Mouse (Mus musculus) induced T-regulatory cell, adult 2 months (primary cell): ENCODE results near the gene Srd5a1.
"Not testable (repeated sequence)": the region's sequence is repeated elsewhere in the genome, so short reads cannot be mapped to it uniquely, and the experiment has no call there.

Experiments
- DNase-seq: peaks from one replicate; pipeline ENCODE4 v3.0.0-alpha.2; 2012; ENCODE audit warnings: low read depth

Srd5a1 gene

DNA sequence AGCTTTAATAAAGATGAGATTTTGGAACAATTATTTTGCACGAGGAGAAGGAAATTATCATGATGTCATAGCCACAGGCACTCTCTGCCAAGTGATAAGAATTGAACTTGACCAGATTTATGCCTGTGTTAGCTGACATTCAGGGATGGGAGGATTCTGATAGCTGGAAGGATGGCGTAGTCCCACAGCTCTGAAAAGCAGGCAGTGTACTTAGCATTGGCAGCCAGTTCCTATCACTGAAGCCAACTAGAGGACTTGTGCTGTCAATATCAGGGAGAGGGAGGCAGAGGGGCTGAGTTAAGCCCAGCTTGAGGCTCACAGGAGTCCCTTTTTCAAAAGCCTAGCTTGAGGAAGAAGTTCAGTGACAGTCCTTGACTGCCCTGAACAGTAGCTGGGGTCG is 13.3 kb upstream of the Srd5a1 start:
- no peak for DNase-seq

DNA sequence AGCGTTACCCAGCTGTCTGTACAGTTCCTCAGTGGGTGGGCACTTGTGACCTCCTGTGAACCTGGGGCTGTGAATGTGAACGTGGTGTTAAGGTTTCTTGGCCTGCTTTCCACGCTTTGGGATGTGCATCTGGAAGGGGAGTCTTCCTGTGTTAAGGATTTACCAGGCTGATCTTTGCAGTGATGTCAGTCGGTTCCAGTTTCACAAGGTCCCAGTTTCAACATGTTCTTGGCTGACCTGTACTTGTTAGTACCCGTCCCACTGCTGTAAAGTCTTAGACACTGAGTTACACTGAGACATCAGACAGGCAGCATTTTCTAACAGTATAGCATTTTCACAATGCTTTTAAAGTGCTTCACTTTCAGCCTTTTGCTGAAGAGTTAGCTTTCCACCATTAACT is 12.6 kb upstream of the Srd5a1 start:
- DNase-seq: no peak

DNA sequence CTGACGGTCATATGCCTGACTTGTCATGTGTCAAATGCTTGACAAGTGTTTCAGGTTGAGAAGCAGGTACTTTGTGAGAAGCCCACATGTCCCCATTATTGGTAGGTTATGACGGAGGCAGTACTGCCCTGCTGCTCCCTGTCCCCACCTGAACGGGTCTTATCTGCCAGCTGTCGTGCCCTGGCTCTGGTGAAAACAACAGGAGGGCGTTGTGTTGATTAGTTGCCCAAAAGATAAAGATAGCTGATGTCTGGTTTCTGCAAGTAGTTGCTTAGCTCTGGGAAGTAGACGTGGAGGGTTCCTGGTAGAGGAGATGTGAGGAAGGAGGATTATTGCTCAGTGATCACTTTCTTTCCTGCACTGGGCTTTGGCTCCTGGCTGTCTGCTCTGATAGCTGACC is 5.5 kb upstream of the Srd5a1 start:
- no peak for DNase-seq

DNA sequence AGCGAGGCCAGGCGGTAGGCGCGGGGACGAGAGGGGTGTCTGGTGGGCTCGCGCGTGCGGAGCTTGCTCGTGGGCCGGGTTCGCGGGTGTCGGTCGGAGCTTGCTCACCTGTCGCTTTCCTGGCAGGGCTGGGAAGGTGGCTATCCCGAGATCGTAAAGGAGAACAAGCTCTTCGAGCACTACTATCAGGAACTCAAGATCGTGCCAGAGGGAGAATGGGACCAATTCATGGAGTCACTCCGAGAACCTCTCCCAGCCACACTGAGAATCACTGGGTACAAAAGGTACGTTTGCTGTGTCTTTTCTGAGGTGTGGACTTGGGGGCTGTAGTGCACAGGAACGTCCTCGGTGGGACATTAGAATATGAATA is 918 bp upstream of the Srd5a1 start:
- no peak for DNase-seq

DNA sequence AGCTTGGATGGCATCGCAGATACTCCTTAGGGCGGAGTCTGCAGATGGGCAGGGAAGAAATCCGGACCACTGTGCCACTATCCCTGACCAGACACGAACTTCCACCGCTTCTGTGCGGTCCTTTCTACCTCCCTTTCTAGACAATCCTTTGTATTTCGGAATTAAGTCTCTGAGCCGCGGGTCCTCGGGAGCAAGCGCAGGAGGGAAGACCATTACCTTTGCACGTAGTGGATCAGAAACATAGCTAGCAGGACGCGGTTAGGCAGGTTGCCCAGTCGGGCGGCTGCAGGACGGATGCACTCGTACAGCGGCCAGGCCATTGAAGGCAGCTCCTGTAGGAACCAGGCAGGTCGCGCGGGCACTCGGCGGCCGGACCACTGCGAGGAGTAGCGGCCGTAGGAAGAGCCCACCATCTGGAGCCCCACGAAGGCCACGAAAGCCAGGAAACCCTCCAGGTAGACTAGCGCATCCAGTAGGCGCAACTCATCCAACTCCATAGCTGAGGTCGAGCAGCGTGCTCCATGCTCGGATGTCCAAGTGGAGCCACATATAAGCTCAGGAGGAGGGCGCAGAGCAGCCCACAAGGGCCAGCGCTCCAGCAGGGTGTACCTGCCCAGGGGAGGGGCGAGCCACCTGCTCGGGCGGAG is 368 bp downstream of the Srd5a1 start:
- no peak for DNase-seq

DNA sequence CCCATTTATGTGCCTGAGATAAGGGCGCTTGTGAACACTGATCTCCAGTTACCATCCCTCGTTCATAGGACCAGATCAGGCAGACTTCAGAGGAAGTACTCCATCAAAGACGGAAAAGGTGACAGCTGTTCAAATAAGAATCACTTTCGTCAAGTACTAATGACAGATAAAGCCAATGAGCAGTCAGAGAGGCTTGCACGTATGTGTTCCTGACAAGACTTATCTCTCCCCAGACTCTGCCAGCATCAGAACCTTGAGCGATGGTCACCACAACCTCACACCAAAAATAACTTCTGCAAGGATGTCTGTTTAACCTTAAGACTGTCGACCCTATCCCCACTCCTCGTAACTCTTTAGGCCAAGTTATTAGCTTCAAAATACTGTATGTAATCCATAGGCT is 2.5 kb downstream of the Srd5a1 start:
- DNase-seq: no peak

DNA sequence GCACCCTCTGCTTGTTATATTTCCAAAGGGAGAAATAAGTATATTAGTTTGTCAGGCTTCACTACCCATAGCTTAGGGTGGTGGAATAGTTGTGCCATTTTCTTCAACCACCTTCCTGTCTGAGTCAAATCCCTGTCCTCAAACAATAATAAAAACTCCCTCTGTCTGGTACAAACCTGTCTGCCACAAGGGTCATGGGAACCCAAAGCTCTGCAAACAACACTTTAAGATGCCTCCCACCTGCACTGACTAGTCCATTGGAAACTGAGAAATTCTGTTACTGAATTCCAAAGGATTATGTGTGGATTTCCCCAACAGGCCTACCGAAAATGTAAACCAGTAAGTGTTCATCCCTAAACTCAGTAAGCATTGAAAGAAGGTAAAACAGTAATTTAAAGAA is 6.6 kb downstream of the Srd5a1 start:
- DNase-seq: no peak

DNA sequence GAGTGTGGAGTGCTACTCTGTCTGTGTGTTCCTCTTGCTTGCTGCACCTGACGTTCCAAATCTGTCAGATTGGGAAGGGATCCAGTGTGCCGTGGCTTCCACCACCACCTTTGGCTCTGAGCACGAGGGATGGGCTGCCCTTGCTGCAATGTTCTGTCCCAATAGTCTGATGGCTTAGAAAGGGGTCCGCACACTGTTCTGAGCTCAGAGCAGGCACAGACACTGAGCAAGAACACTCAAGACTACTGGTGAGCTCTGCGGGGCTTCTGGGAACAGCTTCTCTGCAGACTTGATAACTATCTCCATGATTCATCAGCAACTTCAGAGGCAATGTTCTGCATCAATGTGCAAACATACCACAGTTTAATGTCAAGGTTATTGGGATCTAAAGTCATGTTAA is 9.9 kb downstream of the Srd5a1 start:
- no peak for DNase-seq

DNA sequence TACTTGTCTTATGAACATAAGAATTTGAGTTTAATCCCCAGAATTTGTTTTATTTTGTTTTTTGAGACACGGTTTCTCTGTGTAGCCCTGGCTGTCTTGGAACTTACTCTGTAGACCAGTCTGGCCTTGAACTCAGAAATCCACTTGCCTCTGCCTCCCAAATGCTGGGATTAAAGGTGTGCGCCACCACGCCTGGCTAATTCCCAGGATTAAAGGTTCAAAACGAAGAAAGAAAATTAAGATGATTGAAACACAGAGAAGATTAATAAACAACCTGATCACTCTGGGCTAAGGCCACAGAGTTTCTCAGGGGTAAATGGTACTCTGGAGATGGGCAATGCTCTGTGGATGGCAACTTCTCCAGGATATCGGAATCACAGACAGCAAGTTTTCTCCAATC is 10.4 kb downstream of the Srd5a1 start:
- DNase-seq: not testable (repeated sequence)

DNA sequence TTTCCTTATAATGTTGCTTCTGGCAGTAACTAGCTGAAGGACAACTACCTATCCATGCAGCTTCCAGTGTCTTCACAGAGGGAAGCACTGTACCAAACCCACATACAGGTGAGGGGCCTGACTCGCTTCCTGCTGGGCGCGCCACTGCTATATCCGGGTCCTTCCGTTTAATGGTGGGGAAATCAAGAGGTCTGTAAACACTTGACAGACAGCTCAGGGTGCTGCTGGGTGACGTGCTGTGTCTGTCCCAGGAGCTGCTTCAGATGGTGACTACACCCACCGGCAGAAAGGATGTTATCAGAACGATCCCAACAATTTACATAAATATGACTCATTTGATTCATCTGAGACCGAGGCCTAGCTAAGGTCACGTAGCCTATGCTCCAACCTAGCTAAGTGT is 12.4 kb downstream of the Srd5a1 start:
- DNase-seq: no peak

DNA sequence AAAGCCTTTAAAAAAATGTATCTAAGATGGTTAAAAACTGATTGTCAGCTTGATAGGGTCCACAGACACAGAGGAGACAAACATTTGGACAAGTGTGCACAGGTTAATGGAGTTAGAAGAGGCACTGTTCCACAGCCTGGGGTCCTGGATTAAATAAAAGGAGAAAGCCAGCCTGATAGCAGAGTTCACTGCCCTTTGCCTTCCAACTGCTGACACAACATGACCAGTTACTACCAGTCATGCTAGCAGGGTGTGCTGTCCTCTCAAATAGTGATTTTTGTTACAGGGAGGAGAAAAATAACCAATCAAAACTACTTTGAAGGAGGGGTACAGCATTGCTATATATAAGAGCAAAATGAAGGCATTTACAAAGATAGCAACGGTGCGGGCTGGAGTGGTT is 14.7 kb downstream of the Srd5a1 start:
- DNase-seq: no peak

DNA sequence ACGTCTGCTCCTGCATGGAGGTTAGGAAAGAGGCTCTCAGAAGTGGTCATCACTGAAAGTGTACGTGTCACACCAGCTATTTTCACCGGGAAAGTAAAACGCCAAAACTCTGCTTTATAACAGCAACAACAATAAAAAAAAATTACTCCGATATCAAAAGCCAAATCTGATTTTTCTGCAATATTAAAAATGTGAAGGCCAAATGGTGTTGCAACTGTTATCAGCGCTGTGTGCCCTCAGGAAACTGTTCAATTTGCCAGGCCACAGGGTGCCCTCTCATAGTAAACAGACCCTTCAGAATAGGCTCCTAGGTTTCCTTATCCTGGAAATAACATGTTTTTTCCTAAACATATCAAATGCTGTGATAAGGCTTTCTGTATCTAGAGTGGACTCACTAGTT is 15.3 kb downstream of the Srd5a1 start:
- DNase-seq: no peak

DNA sequence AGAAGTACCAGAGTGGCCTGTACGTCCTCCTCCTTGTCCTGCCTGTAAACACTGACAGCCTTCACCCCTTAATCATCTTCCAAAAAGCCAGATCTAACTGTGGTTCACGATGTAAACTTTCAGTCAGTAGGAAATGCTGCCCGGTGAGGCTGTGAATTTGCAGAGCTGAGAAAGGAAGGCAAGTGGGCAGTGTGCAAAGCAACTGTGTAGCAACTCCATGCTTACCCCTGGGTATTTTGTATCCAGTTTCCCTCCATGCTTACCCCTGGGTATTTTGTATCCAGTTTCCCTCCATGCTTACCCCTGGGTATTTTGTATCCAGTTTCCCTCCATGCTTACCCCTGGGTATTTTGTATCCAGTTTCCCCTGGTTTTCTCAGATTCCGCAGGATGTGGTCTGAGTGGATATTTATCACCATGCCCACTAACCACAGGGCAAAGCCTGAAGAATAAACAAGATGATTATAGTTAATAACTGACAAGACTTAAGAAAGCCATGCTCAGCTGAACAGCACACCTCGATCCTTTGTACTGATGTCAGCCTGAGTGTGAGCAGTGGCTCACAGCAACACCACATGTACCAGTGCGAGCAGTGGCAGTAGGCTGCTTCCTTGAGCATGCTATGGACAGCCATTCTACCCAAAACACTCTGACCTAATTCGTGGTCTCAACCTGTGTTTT is 16.5 kb downstream of the Srd5a1 start:
- no peak for DNase-seq

DNA sequence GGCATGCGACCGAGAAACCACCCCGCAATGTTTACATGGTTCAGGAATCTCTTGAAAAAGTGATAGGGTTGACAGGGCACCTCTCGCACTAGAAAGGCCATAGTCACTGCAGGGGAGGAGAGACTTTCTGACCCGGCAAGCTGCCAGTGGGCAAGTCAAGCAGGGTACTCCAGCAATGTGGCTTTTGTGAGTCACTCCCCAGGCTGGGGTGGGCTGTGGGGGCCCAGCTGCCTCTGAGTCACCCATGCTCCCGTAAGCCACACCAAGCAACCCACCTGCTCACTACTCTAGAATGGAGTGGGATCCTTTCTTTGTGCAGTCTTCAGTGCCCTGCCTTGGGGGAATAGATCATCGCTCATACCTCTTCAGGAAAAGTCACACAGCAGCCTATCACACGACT is 17.8 kb downstream of the Srd5a1 start:
- DNase-seq: no peak

DNA sequence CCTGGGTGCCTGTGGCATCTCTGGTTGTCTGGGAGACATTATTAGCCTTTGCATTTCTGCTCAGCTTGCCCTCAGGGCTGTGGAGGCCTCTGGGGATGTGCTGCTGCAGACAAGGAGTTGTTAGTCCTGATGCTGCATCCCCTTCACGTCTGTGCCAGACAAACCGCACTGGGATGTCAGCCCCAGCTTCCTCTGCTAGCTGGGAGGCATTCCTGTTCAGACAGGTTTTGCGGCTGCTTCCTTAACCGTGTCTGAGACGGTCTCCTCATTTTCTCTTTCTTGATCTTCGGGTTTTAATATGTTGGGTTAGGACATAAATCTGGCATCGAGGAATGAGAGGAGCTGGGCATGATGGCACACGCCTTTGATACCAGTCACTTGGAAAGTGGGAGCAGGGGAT is 19.0 kb downstream of the Srd5a1 start:
- DNase-seq: no peak

DNA sequence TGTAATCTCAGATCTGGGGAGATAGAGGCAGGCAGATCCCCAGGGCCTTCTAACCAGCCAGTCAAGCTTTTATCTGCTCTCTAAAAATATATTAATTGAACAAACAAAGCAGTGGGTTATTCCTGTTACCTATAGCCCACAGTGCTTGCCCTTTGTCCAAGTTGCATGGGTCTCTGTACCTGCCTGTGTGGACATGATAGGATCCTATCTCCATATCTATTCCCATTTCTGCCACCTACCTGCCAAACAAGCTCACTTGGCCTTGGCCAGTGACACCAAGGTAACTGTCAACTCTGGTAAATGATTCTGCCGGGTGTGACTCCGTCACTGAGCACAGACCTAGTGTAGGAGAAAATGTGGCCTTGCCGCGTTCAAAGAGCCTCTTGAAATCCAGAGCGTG is 19.9 kb downstream of the Srd5a1 start:
- DNase-seq: no peak

DNA sequence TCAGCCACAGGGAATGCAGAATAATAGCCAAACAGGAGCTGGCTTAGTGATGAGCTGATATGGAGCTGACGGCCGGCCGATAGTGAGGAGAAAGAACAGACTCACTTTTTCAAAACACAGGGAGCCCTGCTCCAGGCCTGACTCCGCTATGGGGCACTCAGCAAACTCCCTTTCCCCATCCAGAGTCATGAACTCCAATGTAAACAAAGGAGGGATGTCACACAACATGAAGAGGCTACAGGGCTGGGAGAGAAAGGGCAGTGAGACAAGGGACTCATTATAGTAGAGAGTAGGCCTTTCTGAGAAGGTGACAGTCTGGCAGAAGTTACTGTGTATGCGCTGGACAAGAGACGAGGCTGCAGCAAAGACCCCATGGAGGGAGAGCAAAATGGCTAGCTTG is 23.0 kb downstream of the Srd5a1 start:
- DNase-seq: no peak

DNA sequence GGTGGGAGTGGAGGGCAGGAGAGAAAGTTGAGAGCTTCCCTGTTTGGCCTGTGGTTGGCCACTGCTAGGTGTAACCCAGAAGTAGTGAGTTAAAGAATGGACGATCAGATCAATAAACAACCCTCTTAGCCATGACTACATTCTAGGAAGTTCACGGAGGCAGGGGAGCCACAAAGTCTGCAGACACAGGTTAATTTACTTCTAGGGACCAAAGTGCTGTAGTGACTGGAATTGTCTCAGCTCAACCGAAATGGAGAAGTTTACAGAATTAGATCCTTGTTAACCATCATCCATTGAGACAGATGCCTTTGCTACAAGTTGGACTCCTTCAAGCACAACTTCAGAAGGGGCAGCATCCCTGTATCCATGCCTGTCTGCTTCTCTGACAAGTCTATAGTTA is 23.4 kb downstream of the Srd5a1 start:
- DNase-seq: no peak

DNA sequence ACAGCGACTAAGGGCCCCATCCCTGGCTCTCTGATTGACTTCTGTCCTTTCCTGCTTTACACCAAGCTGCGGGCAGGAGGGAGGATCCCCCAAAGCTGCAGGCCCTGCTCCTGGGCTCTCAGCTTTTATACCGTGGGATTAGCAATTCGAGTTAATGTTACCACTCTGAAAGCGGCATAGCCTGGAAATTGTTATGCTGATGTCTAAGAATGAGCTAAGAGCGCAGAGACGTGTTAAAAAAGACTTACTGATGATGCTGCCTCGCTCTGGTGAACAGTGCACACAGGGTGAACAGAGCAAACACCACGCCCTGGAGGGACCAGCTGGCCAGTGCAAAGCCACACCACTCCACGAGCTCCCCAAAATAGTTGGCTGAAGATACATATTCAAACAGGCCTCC is 24.9 kb downstream of the Srd5a1 start:
- no peak for DNase-seq

DNA sequence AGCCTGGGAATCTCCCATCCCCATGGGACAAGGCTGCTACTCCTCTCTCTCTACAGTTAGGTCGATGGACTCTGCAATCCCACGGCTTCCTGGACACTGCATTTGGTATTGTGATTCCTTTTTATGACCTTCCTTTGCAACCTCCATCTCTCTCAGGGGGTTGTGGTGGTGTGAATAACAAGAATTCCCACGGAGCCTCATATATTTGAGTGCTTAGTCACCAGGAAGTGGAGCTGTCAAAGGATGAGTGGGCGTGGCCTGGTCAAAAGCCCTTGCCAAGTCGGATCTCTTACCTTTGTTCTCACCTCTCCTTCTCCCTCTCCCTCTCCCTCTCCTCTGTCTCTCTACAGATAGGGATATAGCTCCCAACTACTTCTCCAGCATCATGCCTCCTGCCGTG is 25.4 kb downstream of the Srd5a1 start:
- DNase-seq: no peak

DNA sequence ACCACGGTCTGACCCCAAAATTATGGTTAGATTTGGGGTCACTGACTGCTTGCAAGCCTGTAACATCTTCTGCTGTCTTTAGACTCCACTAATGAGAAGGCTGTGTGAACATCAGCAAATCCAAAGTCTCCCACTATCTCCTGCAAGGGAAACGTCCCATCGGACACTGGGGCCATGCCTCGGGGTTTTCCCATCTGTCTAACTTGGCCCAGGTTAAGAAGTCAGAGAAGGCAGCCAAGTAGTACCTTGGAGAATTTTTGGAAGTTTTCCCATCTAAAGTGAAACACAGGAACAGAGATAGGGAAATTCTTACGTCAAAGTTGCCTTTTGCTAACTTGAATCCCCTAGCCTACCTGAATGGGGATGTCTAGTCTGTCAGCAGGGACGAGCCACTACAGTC is 27.7 kb downstream of the Srd5a1 start:
- DNase-seq: no peak

DNA sequence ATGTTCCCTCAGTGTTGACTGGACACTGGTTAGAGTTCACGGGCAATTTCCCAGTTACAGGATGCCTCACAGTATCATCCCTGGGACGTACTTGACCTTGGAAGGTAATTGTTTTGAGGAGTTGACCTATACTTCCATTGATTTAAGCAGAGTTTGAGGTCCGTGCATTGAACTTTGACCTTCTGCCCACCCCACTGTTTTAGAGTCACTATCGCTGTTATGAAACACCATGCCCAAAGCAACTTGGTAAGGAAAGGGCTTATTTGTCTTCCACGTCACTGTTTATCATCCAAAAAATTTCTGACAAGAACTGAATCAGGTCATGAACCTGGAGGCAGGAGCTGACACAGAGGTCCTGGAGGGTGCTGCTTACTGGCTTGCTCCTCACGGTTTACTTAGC is 28.8 kb downstream of the Srd5a1 start:
- DNase-seq: no peak

DNA sequence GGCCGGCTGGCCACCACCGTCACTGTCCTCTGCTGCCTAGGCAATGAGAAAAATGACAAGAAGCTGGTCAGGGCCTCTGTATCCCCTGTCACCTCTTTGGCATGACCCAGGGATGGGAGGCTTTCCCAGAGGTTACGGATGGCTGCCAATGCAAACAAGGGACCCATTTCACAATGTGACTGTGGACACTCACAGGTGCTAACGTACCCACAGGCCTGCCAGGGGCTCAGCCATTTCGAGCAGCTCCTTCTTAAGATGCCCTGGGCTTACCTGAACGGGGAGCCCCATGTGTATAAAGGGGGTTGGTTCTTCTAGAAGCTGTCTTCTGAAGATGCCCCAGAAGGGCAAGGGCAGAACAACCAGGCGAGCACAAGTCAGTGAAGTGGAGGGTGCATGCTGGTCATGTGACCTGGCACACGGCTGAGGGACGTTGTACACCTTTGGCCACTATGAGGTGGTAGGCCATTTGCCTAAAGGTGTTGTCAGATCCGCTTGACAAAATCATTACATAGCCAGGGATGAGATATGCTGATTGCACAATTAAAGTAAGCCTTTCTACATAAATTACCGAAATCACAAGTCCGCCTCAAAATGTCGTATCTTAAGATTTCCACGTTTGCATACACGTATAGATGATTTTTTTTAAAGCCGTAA is 33.9 kb downstream of the Srd5a1 start:
- DNase-seq: no peak

DNA sequence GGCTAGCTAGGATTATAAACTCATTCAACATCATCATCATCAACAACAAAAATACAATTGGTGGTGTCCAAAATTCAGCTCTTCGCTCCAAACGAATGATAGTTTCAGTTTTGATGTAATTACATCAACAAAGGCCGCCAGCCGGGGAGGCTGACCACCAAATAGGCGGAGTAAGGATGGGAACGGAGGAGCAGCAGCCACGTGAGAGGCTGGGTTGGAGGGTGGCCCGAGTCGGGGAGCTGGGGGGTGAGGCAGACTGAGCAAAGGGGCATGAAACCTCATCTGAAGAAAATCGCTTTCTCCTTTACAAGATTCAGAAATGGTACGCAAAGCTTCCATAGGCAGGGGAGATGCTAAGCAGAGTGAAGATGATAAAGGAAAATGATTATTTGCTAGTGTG is 34.6 kb downstream of the Srd5a1 start:
- DNase-seq: no peak
